Mouse (Mus musculus) thymus, postnatal 10 days (tissue): ENCODE results near the gene Adgrg5.

Source experiments
- DNase-seq, 2 experiments: peaks; one replicate each; pipeline ENCODE4 v3.0.0; 2021; ENCODE audit warnings: low spot score in 2 of 2

The Adgrg5 gene

DNA sequence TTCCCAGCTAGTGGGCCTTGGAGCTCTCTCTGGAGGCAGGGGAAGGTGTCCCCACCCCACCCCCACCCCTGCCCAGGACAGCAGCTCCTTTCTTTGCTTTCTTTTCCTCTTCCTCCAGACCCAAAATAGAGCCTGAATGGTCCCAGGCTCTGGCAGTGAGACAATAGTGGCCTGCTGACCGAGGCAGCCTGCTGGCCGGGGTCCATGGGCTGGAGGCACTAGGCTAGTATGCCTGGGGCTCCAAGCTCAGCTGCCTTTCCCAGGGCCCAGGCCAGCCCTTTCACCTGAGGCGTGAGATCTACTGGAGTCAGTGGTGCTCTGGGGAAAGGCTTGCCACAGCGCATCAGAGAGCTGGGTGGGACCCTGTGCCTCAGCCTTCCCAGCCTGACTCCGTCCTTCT, 69.0 kb downstream of the Adgrg5 start:
- DNase-seq: no peak
